Mouse (Mus musculus) adrenal gland, postnatal 14 days (tissue): ENCODE measurements around the gene Olfr131. TPM values are rescaled to one million over a fixed set of nuclear protein-coding genes. Genes with fewer than 3 reads are reported as not detected.
"Not testable (repeated sequence)": the region's sequence is repeated elsewhere in the genome, so short reads cannot be mapped to it uniquely, and the experiment has no call there.

Experiments
- DNase-seq: peaks from one replicate; pipeline ENCODE4 v3.0.0; 2021; ENCODE audit warnings: mixed read lengths
- long read RNA-seq, 2 experiments: library from polyadenylated mRNA; stranded (forward); transcript quantifications; one replicate each; pipeline ENCODE4 v2.0.0; 2021
- total RNA-seq: library from RNA; stranded (reverse); gene quantifications from 2 replicates; pipeline ENCODE4 v1.2.3, GENCODE M21; 2021

Gene Olfr131
- not detected in 2 replicates for total RNA-seq
- long read RNA-seq, experiment 1: 0 reads
- long read RNA-seq, experiment 2: 0 reads

DNA sequence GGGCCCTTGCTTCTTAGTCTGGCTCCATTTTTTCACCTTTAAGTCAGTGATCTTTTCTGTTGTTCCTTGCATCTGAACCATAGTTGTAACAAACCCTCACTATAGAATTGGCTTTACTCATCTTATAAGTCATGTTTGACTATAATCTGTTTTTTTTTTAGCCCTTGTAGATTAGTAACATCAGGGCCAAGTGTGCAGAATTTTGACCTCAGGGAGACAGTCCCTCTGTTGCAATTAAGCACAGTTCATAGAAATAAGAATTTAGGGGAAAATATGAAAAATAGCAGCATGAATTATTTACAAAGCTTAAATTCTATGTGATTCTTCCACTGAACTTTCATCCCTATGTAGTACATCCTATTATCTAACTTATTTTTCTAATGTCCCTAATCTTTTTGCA is at the start of gene Olfr131:
Olfr131 (minus strand) TSS at position 101 of the 400 bp plus-strand sequence.
- no peak for DNase-seq

DNA sequence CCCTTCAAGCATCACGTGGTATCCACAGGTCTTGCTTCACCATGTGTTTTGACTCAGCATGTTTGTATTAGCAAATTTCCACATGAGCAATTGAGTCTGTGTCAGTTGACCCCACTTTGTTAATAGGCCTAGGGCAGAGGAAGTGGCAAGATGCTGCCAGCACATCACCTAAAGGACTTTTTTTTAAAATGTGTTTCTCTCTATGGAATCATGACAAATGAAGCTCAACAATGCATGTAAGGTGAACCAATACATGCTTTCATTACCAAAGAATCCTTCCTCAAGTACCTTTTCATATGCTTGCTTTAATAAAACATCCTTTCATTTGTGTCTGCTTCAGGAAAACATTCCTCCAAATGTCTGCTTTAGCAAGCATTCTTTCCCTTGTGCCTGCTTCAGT is 45.9 kb upstream of the Olfr131 start, which contains the start of gene Olfr132:
Olfr132 (minus strand) TSS at position 101 of the 400 bp plus-strand sequence.
- no peak for DNase-seq

DNA sequence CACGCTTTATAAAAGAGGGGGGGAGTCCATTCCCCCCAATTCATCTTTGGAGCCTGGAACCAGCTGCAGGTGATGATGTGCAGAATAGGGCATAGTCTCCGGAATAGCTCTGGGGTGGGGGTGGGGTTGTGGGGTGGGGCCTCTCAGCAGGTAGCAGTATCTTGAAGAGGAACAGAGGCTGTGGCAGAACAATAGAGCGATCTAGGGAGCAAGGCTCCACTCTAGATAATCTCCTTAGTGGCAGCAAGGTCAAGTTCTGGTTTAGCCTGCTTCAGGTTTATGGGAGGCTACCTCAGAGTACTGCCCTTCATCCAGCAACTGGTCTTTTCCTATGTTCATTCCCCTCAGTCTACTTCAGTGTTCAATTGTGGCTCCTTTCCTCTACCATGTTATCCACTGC is 36.9 kb upstream of the Olfr131 start:
- not testable (repeated sequence) for DNase-seq

DNA sequence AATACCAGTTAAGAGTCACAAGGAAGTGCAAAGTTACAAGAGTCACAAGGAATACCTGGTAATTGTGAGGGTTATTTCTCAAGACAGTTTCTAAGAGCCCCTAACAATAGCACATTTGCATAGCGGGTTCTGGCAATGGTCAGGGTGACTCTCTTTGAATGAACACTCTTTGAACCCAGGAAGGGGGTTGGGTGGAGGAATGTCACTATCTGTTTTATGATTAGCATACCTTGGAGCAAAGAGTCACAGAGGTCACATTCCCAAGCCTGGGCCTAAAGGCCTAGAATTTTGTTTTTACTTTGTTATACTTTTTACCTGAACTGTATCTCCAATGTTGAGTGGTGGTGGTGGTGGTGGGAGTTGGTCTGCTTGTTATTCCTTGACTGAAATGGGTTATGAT is 35.7 kb upstream of the Olfr131 start:
- not testable (repeated sequence) for DNase-seq

DNA sequence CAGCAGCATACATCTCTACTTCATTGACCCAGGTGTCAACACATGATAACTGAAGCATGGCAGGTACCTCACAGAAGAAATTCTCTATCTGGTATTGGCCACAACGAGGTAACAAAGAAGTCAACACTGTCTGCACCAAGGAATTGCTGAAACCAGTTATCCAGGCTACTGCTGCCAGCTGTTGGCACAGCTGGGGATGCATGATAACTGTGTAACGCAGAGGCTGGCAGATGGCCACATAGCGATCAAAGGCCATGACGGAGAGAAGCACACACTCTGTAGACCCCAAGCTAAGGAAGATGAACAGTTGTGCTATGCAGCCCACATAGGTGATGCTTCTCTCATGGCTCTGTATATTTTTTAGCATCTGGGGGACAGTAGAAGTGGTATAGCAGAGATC is 6.1 kb downstream of the Olfr131 start:
- DNase-seq: no peak

DNA sequence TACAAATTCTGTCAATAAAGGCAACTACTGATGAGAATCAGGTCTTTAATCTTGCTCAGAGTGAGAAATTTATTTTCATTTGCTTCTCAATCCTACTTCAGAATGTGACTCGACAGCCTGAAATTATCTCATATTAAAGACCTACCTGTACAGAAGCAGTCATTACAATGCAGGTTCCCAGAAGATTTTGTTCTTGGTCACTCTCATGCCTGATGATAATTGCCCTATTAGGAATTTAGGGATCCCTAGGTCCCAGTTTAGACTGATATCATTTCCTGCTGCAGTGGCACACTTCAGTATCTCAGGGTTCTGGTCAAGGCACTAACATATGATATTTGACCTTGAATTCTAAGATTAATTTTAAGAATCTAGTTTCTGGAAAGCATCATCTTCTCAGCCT is 24.9 kb downstream of the Olfr131 start, which contains the start of gene Olfr130:
Olfr130 (plus strand) TSS at position 301 of the 400 bp plus-strand sequence.
- no peak for DNase-seq

DNA sequence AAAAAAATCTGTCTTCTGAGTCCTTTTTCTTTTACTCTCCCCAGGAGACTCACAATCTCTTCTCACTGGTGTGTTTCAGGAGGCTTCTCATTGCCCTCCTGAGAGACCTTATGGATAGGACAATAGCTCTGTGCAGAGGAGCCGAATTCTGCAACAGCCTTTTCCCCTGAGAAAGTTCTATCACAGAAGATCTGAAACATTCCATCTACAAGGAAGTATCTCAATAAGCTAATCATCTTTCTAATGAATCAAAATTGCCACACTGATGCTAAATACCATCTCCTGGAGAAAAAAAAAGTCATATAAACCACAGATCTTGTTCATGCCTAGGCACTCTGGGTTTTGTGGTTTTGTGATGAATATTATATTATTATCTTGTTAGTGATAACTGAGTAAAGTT is 28.5 kb downstream of the Olfr131 start, which contains the start of gene Olfr129:
Olfr129 (minus strand) TSS at position 101 of the 400 bp plus-strand sequence.
- no peak for DNase-seq

Other genes with a start within 250 kb of the Olfr131 start
- not detected in 2 replicates for gene Olfr126, start 241.2 kb downstream of the Olfr131 start, total RNA-seq
- not detected in 2 replicates for gene Olfr127, start 188.3 kb downstream of the Olfr131 start, total RNA-seq
- gene Olfr128, start 168.1 kb downstream of the Olfr131 start, total RNA-seq: not detected in 2 replicates
- gene Olfr761, start 135.6 kb downstream of the Olfr131 start, total RNA-seq: not detected in 2 replicates
- gene Olfr129, start 28.6 kb downstream of the Olfr131 start, total RNA-seq: not detected in 2 replicates
- gene Olfr130, start 24.8 kb downstream of the Olfr131 start, total RNA-seq: not detected in 2 replicates
- not detected in 2 replicates for gene Olfr132, start 45.8 kb upstream of the Olfr131 start, total RNA-seq
- not detected in 2 replicates for gene Olfr133, start 56.6 kb upstream of the Olfr131 start, total RNA-seq
- gene Olfr134, start 82.7 kb upstream of the Olfr131 start, total RNA-seq: not detected in 2 replicates
- not detected in 2 replicates for gene Olfr135, start 115.6 kb upstream of the Olfr131 start, total RNA-seq
- gene Olfr138, start 172.3 kb upstream of the Olfr131 start, total RNA-seq: not detected in 2 replicates
- gene Olfr137, start 218.9 kb upstream of the Olfr131 start, total RNA-seq: not detected in 2 replicates
- not detected in 2 replicates for gene Olfr136, start 241.1 kb upstream of the Olfr131 start, total RNA-seq